Mouse (Mus musculus) spleen, postnatal 10 days (tissue): ENCODE measurements around the gene Capzb.
A peak's percentile ranks its signal among the peaks of the same experiment; 100 is the strongest.

Experiments used
- DNase-seq, 2 experiments: peaks; one replicate each; pipeline ENCODE4 v3.0.0; 2021 to 2022; ENCODE audit warnings: low spot score in 2 of 2

Capzb gene

GRCm38 (mm10) chr4:139192499-139193175, at the start of gene Capzb:
Capzb (plus strand) TSS chr4:139192899.
- DNase-seq = peak; percentile 93 to 97

- no peak for DNase-seq
Measured at GRCm38 (mm10) chr4:139142985-139143384, 49.7 kb upstream of the Capzb start.

GRCm38 (mm10) chr4:139144577-139144976, 48.1 kb upstream of the Capzb start:
- DNase-seq = no peak

GRCm38 (mm10) chr4:139145156-139145555, 47.5 kb upstream of the Capzb start:
- DNase-seq = peak in 1 of 2 experiments; percentile 66

GRCm38 (mm10) chr4:139146760-139147159, 45.9 kb upstream of the Capzb start:
- DNase-seq = no peak

GRCm38 (mm10) chr4:139151370-139151769, 41.3 kb upstream of the Capzb start:
- DNase-seq = no peak

GRCm38 (mm10) chr4:139154576-139155307, 38.0 kb upstream of the Capzb start:
- no peak for DNase-seq

- no peak for DNase-seq
Measured at GRCm38 (mm10) chr4:139156538-139156937, 36.2 kb upstream of the Capzb start.

GRCm38 (mm10) chr4:139158350-139158749, 34.3 kb upstream of the Capzb start:
- no peak for DNase-seq

GRCm38 (mm10) chr4:139161076-139161475, 31.6 kb upstream of the Capzb start:
- no peak for DNase-seq

- DNase-seq = no peak
Measured at GRCm38 (mm10) chr4:139164082-139164481, 28.6 kb upstream of the Capzb start.

GRCm38 (mm10) chr4:139165259-139165658, 27.4 kb upstream of the Capzb start:
- DNase-seq = no peak

GRCm38 (mm10) chr4:139166244-139166643, 26.5 kb upstream of the Capzb start:
- DNase-seq = no peak

GRCm38 (mm10) chr4:139167107-139167506, 25.6 kb upstream of the Capzb start:
- DNase-seq = no peak

GRCm38 (mm10) chr4:139168985-139169747, 23.5 kb upstream of the Capzb start:
- DNase-seq = peak; percentile 22 to 66

- DNase-seq = no peak
Measured at GRCm38 (mm10) chr4:139169748-139170279, 22.9 kb upstream of the Capzb start.

GRCm38 (mm10) chr4:139175061-139175971, 17.4 kb upstream of the Capzb start:
- DNase-seq = no peak

GRCm38 (mm10) chr4:139176023-139176422, 16.7 kb upstream of the Capzb start:
- no peak for DNase-seq

- no peak for DNase-seq
Measured at GRCm38 (mm10) chr4:139177921-139178320, 14.8 kb upstream of the Capzb start.

- no peak for DNase-seq
Measured at GRCm38 (mm10) chr4:139178377-139178776, 14.3 kb upstream of the Capzb start.

- DNase-seq = no peak
Measured at GRCm38 (mm10) chr4:139179218-139179617, 13.5 kb upstream of the Capzb start.
